Mouse (Mus musculus) embryonic facial prominence, embryonic 11.5 days (tissue): ENCODE measurements at regions not wholly inside any gene's neighbourhood (a gene's known extent, or its start where the extent isn't known, plus 50 kb on each side); places are given as distances from the start of the nearest gene placed in this dataset.

Experiments used
- ATAC-seq: fragments of 200-750 bp; cut with Nextera tagmentation; replicated peaks from 2 replicates; pipeline ENCODE4 v1.8.0; 2017; ENCODE audit warnings: low read depth; ENCODE audit not compliant: insufficient number of reproducible peaks, low FRiP score, low TSS enrichment
- DNase-seq: peaks from one replicate; pipeline ENCODE4 v3.0.0-alpha.2; 2015; ENCODE audit warnings: low spot score
- H3K27ac ChIP-seq: fragments of 300-500 bp; sonication (generic); replicated peaks from 2 replicates; pipeline ENCODE4 v1.5.1; 2014; ENCODE audit warnings: mild to moderate bottlenecking, low read depth, low read length, control low read depth
- H3K27me3 ChIP-seq: fragments of 300-500 bp; sonication (generic); 2 replicates; pipeline ENCODE4 v1.6.1; 2014; ENCODE audit warnings: mild to moderate bottlenecking, low read length, moderate library complexity, mixed read lengths; ENCODE audit not compliant: control insufficient read depth, insufficient read depth
- H3K36me3 ChIP-seq: fragments of 300-500 bp; sonication (generic); replicated peaks from 2 replicates; pipeline ENCODE4 v1.6.1; 2014; ENCODE audit warnings: low read depth, mild to moderate bottlenecking, low read length, moderate library complexity, mixed read lengths; ENCODE audit not compliant: control insufficient read depth, insufficient read depth
- H3K4me1 ChIP-seq: fragments of 300-500 bp; sonication (generic); 2 replicates; pipeline ENCODE4 v1.6.1; 2014; ENCODE audit warnings: low read length, mixed read lengths; ENCODE audit not compliant: control insufficient read depth, insufficient read depth
- H3K4me2 ChIP-seq: fragments of 300-500 bp; sonication (generic); 2 replicates; pipeline ENCODE4 v1.6.1; 2014; ENCODE audit warnings: low read depth, mild to moderate bottlenecking, control low read depth, low read length, moderate library complexity
- H3K4me3 ChIP-seq: fragments of 300-500 bp; sonication (generic); 2 replicates; pipeline ENCODE4 v1.5.1; 2014; ENCODE audit warnings: low read depth, low read length, control low read depth
- H3K9ac ChIP-seq: fragments of 300-500 bp; sonication (generic); replicated peaks from 2 replicates; pipeline ENCODE4 v1.6.1; 2014; ENCODE audit warnings: mild to moderate bottlenecking, control low read depth, low read length
- H3K9me3 ChIP-seq: fragments of 300-500 bp; sonication (generic); replicated peaks from 2 replicates; pipeline ENCODE4 v1.6.1; 2016; ENCODE audit warnings: mild to moderate bottlenecking, low read length, inconsistent platforms, mixed read lengths; ENCODE audit not compliant: control insufficient read depth
- WGBS: fragments of 180-500 bp; shearing (Covaris S2); extraction: QIAGEN DNeasy Blood & Tissue Kit; methylation state at CpG from one replicate; pipeline ENCODE4 v1.1.7; 2014; 5-methylcytosine and 5-hydroxymethylcytosine counted together

DNA sequence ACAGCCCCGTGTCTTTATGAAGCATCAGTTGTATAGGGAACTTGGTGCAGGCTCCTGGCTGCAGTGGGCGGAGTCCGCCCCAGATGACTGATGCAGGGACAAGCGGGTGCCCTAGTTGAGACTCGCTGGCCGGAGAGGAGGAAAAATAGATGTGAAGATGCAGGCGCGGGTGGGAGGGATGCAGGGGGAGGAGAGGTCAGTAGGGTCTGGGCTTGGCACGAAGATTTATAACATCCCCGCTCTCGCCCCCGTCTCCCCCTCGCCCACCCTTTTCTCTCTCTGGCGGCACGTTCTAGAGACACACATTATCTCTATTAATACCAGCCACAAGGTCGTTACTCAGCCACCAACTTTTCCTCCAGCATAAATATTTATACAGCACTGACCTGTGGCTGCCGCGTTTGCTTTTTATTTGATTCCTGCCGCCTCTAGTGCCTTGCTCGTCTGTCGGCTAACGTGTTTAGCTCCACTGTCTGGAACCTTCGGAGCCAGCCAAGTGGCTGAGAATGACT is 369.6 kb downstream of the Med13l start:
- H3K27me3 ChIP-seq: no peaks in the 10 kb centered on the region
- H3K9me3 ChIP-seq: no peaks in the 10 kb centered on the region
- DNase-seq: peak; percentile 54
- H3K27ac ChIP-seq: no peak overlapping the region
- H3K4me2 ChIP-seq: peak overlapping the region; percentile 36
- 8% methylated on average over 22 of the region's 23 CpGs for WGBS
- no peak overlapping the region; the same call in 1 of the 2 replicates for H3K9ac ChIP-seq
- no peak for ATAC-seq
- H3K4me1 ChIP-seq: no peaks in the 10 kb centered on the region
- H3K4me3 ChIP-seq: peak overlapping the region; percentile 9; the same call in 1 of the 2 replicates
- no peaks in the 10 kb centered on the region for H3K36me3 ChIP-seq

DNA sequence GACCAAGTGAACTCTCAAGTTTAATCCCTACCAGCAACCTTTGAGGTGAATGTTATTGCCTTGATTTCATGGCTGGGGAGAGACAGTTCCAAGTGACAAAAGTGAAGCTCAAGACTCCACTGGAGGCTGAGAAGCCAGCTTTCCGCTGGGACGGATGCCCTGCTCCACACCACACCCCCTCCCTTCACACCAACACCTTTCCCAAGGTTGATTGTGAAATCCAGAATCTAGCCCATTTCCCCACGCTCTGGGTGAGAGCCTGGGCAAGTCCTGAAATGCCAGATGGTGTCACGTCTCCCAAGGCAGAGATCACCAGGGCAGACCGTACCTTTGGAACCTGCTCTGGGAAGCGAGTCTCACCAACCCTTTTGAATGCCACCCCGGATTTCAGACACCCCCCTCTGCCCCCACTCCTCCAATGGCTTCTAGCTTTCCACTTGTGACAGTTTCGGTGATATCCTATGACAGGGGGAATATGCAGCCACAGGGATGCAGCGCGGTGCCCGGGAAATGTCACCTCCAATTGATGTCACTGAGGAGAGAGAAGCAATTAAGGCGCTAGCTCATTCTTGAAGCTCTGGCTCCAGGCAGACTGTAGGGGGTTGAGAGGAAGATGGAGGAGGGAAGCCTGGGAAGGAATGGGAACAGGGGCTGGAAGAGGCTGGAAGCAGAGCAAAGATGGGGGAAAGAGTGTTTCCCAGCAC is 379.0 kb downstream of the Med13l start:
- Histone ChIP-seq H3K9ac (no peak overlapping the region), H3K27ac (no peak overlapping the region), H3K4me1 (no peaks in the 10 kb centered on the region), H3K27me3 (no peaks in the 10 kb centered on the region), H3K4me3 (no peak overlapping the region), H3K9me3 (no peaks in the 10 kb centered on the region), H3K4me2 (no peak overlapping the region), H3K36me3 (no peaks in the 10 kb centered on the region)
- 80% methylated on average over 12 of the region's 12 CpGs for WGBS
- ATAC-seq (no peak), DNase-seq (no peak)

DNA sequence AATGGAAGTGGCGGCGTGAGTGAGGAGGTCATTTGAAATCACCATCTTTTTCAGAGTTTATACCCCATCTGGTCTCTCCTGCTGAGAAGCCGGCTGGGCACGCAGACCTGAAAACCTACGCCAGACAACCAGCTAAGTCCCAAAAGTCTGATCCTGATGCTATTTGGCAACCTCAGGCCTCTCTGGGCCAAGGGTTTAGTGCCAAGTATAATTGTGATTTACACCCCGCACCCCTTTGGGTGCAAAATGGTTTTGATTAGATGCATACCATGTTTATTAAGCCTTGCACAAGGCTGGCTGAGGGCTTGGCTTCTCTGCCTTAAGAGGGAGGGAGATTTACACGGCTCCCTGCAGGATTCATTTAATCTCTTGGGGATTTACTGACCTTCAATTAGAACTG is 383.8 kb downstream of the Med13l start:
- Histone ChIP-seq H3K36me3 (no peaks in the 10 kb centered on the region), H3K27me3 (no peaks in the 10 kb centered on the region), H3K9me3 (no peaks in the 10 kb centered on the region), H3K4me1 (peaks cover 3% of the 10 kb centered on the region; the same call in 1 of the 2 replicates), H3K4me3 (no peak overlapping the region), H3K27ac (no peak overlapping the region), H3K4me2 (no peak overlapping the region), H3K9ac (no peak overlapping the region)
- 34% methylated on average over 7 of the region's 7 CpGs for WGBS
- ATAC-seq (no peak), DNase-seq (no peak)

DNA sequence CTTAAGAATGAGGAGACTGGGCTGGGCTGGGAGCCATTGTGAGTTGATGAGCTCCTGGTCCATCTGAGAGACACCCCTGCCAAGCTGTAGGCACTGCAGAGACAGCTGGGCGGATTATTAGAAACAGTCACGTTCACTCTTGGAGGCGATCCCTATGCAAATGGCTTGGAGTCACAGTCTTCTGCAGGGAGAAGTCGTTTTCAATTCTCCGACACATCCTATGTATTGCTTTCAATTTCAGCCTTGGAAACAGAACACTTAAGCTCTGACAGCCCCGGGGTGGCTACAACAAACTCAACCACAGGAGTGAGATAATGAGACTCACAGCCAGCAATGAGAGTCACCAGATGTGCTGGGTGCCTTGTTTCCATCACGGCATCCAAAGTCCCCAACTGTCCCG is 385.6 kb downstream of the Med13l start:
- DNase-seq: peak; percentile 33
- Histone ChIP-seq H3K27me3 (no peaks in the 10 kb centered on the region), H3K36me3 (no peaks in the 10 kb centered on the region), H3K9me3 (no peaks in the 10 kb centered on the region), H3K4me1 (peaks cover 3% of the 10 kb centered on the region; the same call in 1 of the 2 replicates), H3K4me3 (no peak overlapping the region), H3K9ac (no peak overlapping the region), H3K4me2 (no peak overlapping the region), H3K27ac (no peak overlapping the region)
- no peak for ATAC-seq
- 22% methylated on average over 8 of the region's 8 CpGs for WGBS

DNA sequence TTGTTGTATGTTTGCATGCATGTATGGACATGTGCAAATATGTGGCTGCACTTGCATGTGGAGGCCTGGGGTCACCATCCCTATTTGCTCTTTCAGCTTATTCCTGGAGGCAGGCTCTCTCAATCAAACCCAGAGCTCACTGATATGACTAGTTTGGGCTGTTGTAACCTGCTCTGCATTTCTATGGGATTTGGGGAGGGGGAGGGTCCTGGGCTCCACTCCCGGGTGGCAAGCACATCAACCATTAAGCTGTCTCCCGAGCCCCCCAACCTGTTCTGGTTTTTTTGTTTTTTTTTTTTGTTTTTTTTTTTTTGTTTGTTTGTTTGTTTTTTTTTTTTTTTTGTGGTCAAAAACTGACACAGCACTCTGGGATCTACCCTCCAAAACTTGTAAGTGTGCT is 386.5 kb downstream of the Med13l start:
- H3K9ac ChIP-seq: no peak overlapping the region
- no peaks in the 10 kb centered on the region for H3K36me3 ChIP-seq
- ATAC-seq (no peak), DNase-seq (peak; percentile 45)
- peaks cover 3% of the 10 kb centered on the region; the same call in 1 of the 2 replicates for H3K4me1 ChIP-seq
- H3K4me3 ChIP-seq: no peak overlapping the region
- 12% methylated on average over 2 of the region's 2 CpGs for WGBS
- H3K27me3 ChIP-seq: no peaks in the 10 kb centered on the region
- no peak overlapping the region for H3K27ac ChIP-seq
- H3K9me3 ChIP-seq: no peaks in the 10 kb centered on the region
- H3K4me2 ChIP-seq: no peak overlapping the region

DNA sequence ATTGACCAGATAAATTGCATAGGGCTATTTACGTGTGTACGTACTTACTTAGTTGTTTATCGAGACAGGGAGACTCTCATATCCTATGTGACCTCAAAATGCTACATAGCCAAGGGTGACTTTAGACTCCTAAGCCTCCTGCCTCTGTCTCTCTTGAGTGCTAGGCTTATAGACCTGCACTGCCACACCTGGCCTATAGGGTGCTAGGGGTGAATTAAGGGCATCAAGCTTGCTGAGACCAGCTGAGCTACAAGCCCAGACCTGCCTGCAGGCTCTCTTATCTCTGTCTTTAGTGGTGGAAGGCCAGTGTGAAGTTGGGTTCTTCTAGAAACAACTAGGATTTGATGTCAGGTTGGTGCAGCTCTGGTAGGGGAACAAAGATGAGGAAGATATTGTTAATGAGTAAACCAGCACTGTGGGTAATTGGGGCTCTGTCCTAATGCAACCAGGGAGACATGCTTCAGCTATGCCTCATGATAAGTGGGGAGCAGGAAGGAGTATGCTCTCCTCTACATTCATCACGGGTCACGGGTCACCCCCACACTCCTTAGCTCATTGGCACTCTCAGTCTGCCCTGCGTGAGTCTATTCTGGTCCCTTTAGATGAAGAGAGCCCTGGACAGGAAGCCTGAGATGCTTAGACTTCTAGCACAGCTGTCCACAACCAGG is 387.8 kb downstream of the Med13l start:
- DNase-seq (no peak), ATAC-seq (no peak)
- Histone ChIP-seq H3K27ac (no peak overlapping the region), H3K36me3 (no peaks in the 10 kb centered on the region), H3K9me3 (no peaks in the 10 kb centered on the region), H3K4me1 (peaks cover 3% of the 10 kb centered on the region; the same call in 1 of the 2 replicates), H3K4me3 (no peak overlapping the region), H3K27me3 (no peaks in the 10 kb centered on the region), H3K4me2 (no peak overlapping the region), H3K9ac (no peak overlapping the region)
- 89% methylated on average over 6 of the region's 6 CpGs for WGBS

DNA sequence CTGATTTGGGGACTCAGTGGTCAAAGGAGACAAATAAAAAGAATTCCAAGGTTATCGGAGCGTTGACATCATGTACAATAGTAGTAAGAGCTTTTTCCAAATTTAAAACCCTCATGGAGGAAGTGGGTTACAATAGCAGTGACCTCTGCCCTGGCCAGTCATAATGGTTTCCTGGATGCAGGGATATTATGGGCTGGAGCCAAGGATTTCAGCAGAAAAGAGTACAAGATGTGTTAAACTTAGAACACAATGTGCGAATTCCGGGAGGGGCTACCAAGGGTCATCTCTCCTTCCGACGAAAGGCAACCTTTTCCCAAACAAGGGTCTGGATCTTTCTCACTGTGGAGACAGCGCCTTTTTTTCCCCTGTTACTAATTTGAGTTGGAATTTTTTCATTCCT is 390.6 kb downstream of the Med13l start:
- Histone ChIP-seq H3K27ac (no peak overlapping the region), H3K27me3 (no peaks in the 10 kb centered on the region), H3K9ac (no peak overlapping the region), H3K36me3 (no peaks in the 10 kb centered on the region), H3K9me3 (no peaks in the 10 kb centered on the region), H3K4me2 (no peak overlapping the region), H3K4me1 (peaks cover 3% of the 10 kb centered on the region; the same call in 1 of the 2 replicates), H3K4me3 (no peak overlapping the region)
- ATAC-seq (no peak), DNase-seq (no peak)
- 61% methylated on average over 7 of the region's 7 CpGs for WGBS

DNA sequence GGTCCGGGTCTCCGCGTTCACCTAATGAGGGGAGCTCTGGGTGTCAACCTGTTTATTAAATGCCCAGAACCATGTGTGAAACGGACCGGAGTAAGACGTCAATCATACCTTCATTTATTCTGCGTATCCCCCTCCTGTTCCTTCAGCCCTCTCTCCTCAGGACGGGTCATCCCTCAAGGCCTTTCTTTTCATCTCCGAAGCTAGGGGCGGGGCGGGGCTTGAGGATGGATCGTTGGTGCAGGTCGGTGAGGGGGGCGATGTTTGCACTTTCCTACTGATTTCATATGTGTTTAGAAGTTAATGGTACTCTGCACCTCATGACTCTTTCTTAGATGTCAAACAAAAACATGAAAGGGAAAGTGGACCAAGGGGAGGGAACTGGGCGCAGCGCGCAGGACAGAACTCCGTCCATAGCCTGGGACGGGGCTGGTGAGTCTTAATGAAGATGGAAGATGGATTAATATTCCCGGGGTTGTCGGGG is 400.1 kb downstream of the Med13l start:
- Histone ChIP-seq H3K27ac (no peak overlapping the region), H3K4me1 (no peaks in the 10 kb centered on the region), H3K36me3 (no peaks in the 10 kb centered on the region), H3K9me3 (no peaks in the 10 kb centered on the region), H3K4me3 (no peak overlapping the region), H3K9ac (no peak overlapping the region), H3K27me3 (no peaks in the 10 kb centered on the region), H3K4me2 (no peak overlapping the region)
- ATAC-seq (no peak), DNase-seq (no peak)
- 84% methylated on average over 21 of the region's 21 CpGs for WGBS
